Mouse (Mus musculus): ENCODE results near the gene Tbc1d23.

DNA sequence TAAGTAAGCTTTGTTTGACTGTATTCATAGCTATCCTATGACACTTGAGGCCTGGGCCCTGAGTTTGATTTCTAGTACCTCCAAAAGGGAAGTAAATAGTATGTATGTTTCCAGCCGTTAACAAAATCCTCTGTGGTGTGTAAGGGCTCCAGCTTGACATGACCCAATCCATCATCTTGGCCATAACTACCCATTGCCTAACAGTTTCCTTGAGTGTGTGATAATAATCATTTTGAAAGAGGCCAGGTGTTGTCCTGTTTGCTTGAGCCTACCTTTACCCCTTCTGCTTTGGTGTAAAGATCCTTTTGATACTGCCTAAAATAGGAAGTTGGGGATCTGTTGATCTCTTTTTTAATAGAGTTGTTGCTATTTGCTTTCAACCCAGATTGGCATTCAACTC, 99.0 kb downstream of the Tbc1d23 start:
- TF ChIP-seq GATA1 (IDR thresholded peaks at IDR 0.05; ENCODE audit: borderline replicate concordance, low read length) (no peak), FLI1 (IDR thresholded peaks at IDR 0.05; ENCODE audit: low read length) (no peak)

All from megakaryocyte, embryonic 14.5 days (primary cell).